Mouse (Mus musculus): ENCODE measurements around the gene Psma7.

The Psma7 gene

GRCm38 (mm10) chr2:180005656-180006351 lies 36.4 kb downstream of the Psma7 start:
- DNase-seq (ENCODE audit: low spot score in 2 of 2) = no peak

DNA sequence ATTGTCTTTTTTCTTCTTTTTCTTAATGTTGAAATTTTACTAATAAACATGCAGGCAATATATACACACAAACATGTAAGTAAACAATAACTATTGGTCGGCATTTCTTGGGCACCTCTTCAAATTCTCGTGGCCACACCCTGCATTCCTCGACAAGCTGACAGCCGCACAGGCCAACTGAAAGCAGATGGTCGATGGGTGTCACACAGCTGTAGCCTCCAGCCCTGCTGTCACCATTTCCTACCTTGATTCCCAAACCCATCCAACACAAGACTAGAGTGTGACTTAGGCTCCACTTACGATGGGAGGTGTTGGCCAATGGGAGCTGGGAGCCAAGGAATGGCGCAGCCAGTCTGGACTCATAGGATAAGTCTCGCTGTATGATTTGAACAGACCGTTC lies 40.6 kb downstream of the Psma7 start:
- DNase-seq (ENCODE audit: low spot score in 2 of 2) = no peak

DNA sequence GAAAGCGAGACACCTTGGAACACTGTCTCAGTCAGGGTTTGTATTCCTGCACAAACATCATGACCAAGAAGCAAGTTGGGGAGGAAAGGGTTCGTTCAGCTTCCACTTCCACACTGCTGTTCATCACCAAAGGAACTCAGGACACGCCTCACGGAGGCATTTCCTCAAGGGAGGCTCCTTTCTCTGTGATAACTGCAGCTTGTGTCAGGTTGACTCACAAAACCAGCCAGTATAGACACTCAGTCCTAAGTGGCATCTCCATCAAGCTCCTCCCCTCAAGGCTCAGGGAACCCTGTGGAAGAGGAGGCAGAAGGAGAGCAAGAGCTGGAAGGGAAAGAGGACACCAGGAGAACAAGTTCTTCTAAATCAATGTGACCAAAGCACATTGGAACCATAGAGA lies 43.8 kb downstream of the Psma7 start:
- DNase-seq (ENCODE audit: low spot score in 2 of 2) = no peak

DNA sequence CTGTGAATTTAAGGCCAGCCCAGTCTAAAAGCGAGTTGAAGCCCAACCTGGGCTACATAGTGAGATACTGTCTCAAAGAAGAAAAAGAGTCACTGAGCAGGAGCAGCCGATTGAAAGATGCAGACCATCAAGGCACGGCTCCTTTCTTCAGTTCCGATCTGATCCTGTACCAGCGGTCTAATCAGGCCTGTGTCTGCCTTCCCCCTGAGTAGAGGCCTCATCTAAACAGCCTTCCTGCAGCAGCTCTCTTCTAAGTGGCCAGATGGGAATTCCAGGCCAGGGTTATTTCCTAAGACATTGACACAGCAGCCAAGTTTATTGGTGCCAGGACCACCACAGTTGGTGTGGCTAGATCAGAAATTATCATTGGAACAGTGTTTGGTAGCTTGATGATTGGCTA lies 49.2 kb downstream of the Psma7 start:
- no peak for DNase-seq (ENCODE audit: low spot score in 2 of 2)

DNA sequence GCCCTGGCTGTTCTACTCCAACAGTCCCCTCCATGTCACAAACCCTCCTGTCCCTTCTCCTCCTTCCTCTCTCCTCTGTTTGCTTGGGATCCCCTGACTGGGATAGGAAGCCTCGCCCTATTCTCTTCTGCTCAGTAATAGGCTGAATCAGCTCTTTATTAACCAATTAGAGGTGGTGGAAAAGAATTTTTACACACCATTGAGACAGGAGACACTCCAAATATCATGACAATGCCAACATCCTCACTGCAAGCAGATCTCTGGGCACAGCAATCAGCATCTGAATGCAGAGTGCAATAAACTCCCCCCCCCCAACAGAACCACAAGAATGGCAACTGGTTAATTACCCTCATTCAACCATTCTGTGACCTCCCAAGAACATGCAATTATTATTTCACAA lies 53.1 kb downstream of the Psma7 start:
- no peak for DNase-seq (ENCODE audit: low spot score in 2 of 2)

DNA sequence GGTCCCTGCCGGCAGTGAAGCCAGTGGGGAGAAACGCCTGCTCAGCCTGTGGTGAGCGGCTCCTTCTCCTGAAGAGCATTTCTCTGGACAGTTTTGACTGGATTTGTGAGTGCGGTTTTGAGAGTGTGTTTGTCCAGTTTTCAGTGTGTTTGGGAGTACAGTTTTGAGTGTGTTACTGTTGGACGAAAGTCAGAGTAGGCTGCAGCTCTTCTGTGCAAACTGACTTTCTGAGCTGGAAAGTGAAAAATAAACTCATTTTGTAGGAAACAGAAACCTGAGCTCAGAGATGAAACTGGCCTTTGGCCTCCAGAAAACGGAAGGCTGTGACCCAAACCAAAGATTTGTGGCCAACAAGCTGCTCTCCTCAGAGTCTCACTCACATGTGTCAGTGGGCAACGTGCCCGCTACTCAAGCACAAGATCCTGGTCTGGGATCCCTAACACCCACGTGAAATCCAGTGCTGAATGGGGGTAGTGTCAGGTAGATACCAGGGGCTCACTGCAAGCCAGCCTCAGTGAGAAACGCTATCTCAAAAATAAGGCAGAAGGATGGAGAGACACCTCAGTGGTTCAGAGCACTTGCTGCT lies 55.7 kb downstream of the Psma7 start:
- no peak for DNase-seq (ENCODE audit: low spot score in 2 of 2)
